Mouse (Mus musculus) retina, embryonic 14.5 days (tissue): ENCODE data around the gene Med13l.

Experiments used
- DNase-seq: peaks from one replicate; pipeline ENCODE4 v3.0.0-alpha.2; 2015; ENCODE audit warnings: low spot score

Med13l gene

GRCm38 (mm10) chr5:118797811-118798210 is 237.3 kb downstream of the Med13l start:
- no peak for DNase-seq

- DNase-seq: no peak
These were observed 241.1 kb downstream of the Med13l start for GRCm38 (mm10) chr5:118801592-118801991.

GRCm38 (mm10) chr5:118802036-118802435 is 241.6 kb downstream of the Med13l start:
- DNase-seq: peak; percentile 5

GRCm38 (mm10) chr5:118808946-118809345 is 248.5 kb downstream of the Med13l start:
- no peak for DNase-seq

GRCm38 (mm10) chr5:118809588-118809987 is 249.1 kb downstream of the Med13l start:
- no peak for DNase-seq

- DNase-seq: no peak
These were observed 251.2 kb downstream of the Med13l start for GRCm38 (mm10) chr5:118811690-118812089.

GRCm38 (mm10) chr5:118812421-118812820 is 251.9 kb downstream of the Med13l start:
- peak; percentile 60 for DNase-seq

- DNase-seq: no peak
These were observed 252.5 kb downstream of the Med13l start for GRCm38 (mm10) chr5:118812947-118813401.

GRCm38 (mm10) chr5:118814052-118814451 is 253.6 kb downstream of the Med13l start:
- DNase-seq: peak; percentile 69
